Mouse (Mus musculus): ENCODE measurements around the gene Thbs3.

Thbs3 gene

GRCm38 (mm10) chr3:89227307-89228179 lies 12.6 kb downstream of the Thbs3 start:
- DNase-seq (ENCODE audit: low spot score) = no peak

DNA sequence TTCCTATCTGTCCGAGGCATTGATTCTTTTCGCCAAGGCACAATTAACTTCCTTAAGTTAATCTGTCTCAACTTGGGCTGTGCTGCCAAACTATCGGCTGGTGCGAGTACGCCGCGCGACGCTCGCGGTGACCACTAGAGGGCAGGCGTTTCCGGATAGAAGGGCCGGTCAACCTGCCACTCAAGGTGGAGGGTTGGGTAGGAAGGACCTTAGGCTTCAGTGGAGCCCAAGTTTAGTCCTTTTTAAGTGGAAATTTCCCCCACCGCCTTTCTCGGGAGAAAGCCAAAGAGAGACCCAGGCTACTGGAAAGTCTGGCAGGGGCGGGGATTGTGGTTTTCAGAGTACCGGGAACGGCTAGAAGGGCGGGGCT lies 13.2 kb downstream of the Thbs3 start:
- DNase-seq (ENCODE audit: low spot score) = peak; percentile 71

DNA sequence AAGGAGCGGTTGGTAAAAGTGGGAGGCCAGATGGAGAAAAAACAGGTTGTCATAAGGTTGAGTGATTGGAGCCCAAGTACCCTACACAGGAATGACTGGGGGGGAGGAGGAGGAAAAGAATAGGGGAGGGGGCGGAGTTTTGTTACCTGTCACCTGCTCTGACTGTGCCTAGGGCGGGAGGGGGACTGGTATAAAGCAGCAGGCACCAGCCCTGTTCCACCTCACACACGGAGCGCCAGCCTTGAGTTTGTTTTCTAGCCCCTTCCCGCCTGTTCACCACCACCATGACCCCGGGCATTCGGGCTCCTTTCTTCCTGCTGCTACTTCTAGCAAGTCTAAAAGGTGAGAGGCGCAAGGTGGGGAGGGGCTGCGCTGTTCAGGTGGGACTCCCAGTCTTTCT lies 13.9 kb downstream of the Thbs3 start, which contains the start of gene Muc1:
TSS of gene Muc1 (plus strand) at position 222 of the 400 bp plus-strand sequence.
- DNase-seq (ENCODE audit: low spot score) = no peak

GRCm38 (mm10) chr3:89229276-89229675 lies 14.3 kb downstream of the Thbs3 start:
- DNase-seq (ENCODE audit: low spot score) = no peak

GRCm38 (mm10) chr3:89230561-89230960 lies 15.6 kb downstream of the Thbs3 start:
- DNase-seq (ENCODE audit: low spot score) = no peak

- DNase-seq (ENCODE audit: low spot score) = no peak
Observed at GRCm38 (mm10) chr3:89231345-89231744, 16.4 kb downstream of the Thbs3 start.

DNA sequence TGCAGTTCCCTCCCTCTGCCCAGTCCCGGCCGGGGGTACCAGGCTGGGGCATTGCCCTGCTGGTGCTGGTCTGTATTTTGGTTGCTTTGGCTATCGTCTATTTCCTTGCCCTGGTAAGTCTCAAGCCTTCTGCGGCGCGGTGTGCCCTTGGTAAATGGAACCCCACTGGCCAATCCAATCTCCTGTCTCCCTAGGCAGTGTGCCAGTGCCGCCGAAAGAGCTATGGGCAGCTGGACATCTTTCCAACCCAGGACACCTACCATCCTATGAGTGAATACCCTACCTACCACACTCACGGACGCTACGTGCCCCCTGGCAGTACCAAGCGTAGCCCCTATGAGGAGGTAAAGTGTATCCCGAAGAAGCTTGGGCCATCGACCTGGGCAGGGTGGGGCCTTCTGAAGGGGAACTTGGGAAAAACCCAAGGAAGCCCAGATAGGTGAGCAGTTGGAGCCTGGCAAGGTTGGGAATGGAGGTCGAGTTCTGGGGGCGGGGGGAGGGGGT lies 16.8 kb downstream of the Thbs3 start:
- no peak for DNase-seq (ENCODE audit: low spot score)

DNA sequence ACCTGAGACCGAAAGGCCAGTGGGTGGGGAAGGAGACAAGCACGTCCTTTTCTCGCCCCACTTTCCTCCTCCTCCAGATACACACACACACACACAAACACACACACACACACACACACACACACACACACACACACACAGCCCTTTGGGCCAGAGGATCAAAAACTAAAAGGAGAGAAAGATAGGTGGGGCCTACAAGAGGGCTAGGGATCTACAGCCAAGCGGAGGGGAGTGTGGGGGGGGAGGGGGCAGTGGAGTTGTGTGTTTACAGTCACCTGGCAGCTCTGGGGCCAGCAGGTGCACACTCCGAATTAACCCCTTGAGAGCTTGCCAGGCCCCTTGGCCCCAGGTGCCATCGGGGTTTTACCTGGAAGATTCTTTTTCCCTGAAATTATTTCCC lies 17.6 kb downstream of the Thbs3 start:
- no peak for DNase-seq (ENCODE audit: low spot score)

- DNase-seq (ENCODE audit: low spot score) = no peak
Observed at GRCm38 (mm10) chr3:89233562-89234110, 18.7 kb downstream of the Thbs3 start.

- no peak for DNase-seq (ENCODE audit: low spot score)
Observed at GRCm38 (mm10) chr3:89236516-89236915, 21.5 kb downstream of the Thbs3 start.

- DNase-seq (ENCODE audit: low spot score) = no peak
Observed at GRCm38 (mm10) chr3:89237682-89238081, 22.7 kb downstream of the Thbs3 start.

GRCm38 (mm10) chr3:89238494-89238893 lies 23.5 kb downstream of the Thbs3 start:
- no peak for DNase-seq (ENCODE audit: low spot score)

DNA sequence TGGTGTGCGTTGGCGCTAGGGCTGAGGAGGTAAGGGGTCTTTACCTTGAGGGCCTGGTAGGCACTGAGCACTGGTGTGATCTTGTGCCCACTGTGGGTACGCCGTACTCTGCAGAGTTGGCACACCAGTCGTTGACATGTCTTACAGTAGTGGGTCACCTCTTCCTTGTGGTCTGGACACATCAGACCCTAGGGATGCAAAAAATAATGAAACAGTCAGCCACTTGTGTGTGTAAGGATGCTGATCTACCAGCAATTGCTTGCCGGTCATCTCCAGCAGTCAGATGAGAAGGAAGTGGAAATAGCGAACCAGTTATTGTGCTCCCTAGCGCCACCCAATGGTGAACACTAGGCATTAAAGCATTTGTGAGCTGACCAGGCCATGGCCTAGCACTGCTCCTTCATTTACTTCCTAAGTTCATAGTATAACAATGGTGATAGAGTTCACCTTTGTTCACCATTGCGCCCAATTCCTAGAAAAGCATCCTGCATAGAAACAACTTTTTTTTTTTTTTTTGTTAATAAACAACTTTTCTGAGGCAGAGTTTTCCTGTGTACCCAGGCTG lies 27.4 kb downstream of the Thbs3 start:
- peak; percentile 40 for DNase-seq (ENCODE audit: low spot score)

DNA sequence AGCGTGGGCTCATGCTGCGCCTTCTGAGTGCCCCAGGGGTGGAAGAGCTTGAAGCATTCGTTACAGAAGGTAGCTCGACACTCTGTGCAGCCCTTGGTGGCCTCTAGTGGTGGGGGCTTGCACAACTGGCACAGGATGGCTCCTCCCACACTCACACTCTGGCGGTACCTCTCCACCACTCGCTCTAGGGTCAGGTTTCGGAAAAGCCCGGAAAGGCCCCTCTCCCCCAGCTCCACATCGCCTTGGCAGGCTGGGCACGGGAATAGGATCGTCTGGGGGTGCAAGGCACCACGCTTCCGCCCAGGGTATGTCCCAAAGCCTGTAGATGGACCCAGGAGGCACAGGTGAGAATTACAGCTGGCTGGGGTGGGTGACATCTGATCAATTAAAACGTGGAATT lies 28.6 kb downstream of the Thbs3 start:
- peak; percentile 51 for DNase-seq (ENCODE audit: low spot score)

GRCm38 (mm10) chr3:89244158-89244981 lies 29.4 kb downstream of the Thbs3 start:
- no peak for DNase-seq (ENCODE audit: low spot score)

DNA sequence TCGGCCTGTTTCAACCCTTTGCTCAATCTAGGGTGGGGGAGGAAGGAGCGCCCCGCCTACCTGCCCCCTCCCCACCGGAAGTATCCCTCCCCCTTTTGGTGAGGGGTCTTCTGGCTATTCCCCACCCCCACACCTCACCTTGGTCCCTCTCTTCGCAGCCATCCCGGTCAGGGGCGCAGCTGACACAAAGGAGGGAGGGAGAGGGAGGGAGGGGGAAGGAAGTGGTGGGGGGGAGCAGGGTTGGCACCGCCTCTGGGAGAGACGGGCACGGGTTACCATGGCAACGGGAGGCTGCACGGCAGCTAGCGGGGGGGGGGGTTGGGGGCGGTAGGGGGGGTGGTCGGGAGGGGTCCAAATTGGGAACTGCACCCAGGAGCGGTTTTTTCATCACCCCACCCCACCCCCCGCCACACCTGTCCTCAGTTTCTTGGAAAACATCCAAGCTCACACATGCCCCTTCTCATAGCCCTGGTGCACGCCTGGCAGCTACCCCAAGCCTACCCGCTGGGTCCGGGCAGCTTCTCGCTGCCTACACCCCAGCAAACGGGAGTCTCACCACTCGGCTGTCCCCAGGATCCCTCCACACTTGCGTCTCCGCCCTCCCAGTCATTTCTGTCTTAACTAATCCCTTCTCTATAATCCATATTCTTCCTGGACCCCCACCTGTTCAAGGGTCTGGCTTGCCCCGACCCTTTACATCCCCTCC lies 30.2 kb downstream of the Thbs3 start:
- DNase-seq (ENCODE audit: low spot score) = no peak

DNA sequence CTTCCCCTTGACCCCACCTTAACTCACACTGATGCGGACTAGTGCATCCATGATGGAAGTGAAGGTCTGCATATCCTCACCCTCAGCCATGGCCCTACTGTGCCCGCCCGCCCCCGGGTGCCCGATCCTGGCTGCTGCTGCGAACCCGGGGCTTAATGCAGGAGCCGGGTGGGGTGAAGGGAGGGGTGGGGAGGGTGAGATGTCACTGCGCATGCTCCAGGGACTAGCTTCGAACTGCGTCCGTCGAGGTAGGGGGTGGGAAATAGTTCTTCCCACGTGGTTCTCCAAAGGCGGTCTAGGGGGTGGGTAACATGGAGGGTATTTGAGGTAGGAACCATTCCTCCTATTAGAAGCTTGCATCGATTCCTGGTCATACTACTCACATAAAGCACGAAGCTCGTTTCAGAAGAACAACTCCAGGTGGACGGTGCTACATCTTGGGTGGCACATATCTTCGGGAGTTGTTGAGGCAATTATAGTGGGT lies 30.8 kb downstream of the Thbs3 start, which contains the start of gene Krtcap2:
TSS of gene Krtcap2 (plus strand) at position 279 of the 484 bp plus-strand sequence.
- no peak for DNase-seq (ENCODE audit: low spot score)

DNA sequence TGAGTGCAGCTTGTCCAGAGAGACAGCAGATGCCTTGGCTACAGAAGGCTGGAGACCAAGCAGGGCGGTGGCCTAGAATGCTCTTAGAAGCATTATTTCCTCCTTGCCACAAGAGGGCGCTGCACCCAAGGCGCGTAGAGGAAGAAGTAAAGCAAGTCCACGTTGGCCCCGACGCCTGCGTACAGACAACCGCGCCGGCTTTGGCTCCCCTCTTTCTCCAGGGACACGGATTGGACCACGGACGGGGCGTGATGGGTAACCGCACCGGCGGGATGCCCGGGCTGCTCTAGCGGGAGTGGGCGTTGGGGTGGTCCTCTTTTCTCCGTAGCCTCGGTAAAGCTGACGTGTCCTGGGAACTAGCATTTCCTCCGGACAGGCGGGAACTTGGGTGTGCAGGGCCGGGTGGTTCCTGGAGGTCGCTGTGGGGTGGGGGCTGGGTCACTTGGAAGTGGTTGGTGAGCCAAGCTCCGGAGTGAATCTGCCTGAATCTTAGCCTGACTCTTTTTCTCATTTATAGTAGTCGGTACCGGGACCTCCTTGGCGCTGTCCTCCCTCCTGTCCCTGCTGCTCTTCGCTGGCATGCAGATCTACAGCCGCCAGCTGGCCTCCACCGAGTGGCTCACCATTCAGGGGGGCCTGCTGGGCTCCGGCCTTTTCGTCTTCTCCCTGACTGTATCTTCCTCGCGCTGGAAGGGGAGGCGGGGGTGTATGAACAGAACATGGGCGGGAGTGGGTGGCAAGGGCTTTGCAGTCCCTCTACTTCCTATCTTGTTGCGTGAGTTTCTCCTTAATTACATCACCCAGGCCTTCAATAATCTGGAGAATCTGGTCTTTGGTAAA lies 31.5 kb downstream of the Thbs3 start, which contains the start of gene Trim46:
TSS of gene Trim46 (minus strand) at position 49 of the 840 bp plus-strand sequence.
- peak; percentile 73 for DNase-seq (ENCODE audit: low spot score)

DNA sequence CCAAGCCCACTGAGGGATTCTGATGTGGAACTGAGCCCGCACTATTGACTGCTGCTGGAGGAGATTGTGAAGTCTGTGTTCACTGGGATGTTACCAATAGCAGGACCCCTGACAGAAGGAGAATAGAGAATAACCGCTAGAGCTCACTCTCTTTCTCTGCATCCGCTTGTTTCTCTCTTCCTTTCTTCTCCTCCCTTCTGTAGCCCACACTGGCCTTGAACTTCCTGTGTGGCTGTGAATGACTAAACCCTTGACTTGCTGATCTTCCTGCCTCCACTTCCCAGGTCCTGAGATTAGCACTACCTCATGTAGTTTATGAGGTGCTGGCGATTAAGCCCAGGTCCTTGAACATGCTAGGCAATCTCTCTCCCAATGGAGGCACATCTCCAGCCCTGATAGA lies 32.5 kb downstream of the Thbs3 start:
- DNase-seq (ENCODE audit: low spot score) = no peak

DNA sequence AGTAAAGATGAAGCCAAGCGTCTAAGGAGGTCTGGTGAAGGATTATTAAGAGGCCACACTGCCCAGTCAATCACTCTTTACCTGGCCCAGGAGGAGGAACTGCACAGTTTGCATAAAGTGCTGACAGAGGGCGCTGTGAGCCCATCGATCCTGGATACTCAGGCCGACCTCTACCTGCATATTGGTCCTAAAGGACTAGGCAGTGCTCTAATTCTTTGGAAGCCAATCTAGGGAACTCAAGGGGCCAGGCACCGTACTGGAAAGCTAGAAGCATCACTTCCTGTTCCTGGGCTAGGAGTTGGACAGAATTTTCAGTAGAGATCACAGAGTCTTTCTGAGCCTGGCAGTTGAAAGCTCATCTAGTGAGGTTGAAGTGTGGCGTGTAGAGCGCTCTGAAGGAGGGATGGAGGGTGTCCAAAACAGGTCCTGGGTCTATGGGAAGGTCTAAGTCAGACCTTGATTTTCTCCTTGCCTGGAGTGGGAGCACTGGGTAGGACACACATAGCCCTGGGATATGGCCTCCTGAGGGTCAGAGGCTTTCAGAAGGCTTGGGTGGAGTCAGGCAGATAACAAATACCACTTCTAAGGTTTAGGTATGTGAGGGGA lies 35.6 kb downstream of the Thbs3 start:
- no peak for DNase-seq (ENCODE audit: low spot score)

Measured in spleen, adult 12 weeks (tissue).